Comparison of ENCODE assay signal across 11 mouse cellular contexts in the genomic region with DNA sequence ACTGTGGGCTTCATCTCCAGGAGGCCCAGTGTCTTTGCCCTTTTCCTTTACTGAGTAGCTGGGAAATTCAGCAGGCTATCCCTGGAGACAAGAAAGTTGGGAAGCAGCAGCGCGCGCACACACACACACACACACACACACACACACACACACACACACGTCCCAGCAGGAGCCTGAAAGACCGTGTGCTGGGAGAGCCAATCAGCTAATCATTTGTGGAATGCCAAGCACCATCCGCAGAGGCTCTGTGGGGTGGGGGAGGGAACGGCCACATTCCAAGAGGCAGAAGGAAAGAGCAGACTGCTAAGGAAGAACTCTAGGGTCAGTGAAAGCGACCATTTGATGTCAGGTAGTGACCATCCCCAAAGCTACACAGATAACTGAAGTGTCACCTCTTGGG. TPM values are rescaled to one million over a fixed set of nuclear protein-coding genes. Genes with fewer than 3 reads are reported as not detected.
A peak's percentile ranks its signal among the peaks of the same experiment; 100 is the strongest.
DNase-seq lines count a peak whose midpoint lies in the region; ATAC-seq lines count a peak whose summit lies in the region.
"Had no signal": no experiment of that assay in that cellular context is flagged by ENCODE, and none has a peak within 500 bp of the region (broad histone marks: within the 10 kb centered on the region; RNA-seq: fewer than 3 reads in every experiment).

No protein-coding gene starts in this region.

- WGBS in hindbrain, embryonic 10.5 days = 5% methylated on average over 8 of the region's 8 CpGs
- 8% methylated on average over 8 of the region's 8 CpGs for WGBS in hindbrain, embryonic 13.5 days
- 4% methylated on average over 8 of the region's 8 CpGs for WGBS in embryonic facial prominence, embryonic 14.5 days
- WGBS in neural tube, embryonic 11.5 days = 10% methylated on average over 6 of the region's 8 CpGs

- H3K27ac ChIP-seq in hindbrain, embryonic 10.5 days = peak overlapping the region; percentile 66
- H3K27ac ChIP-seq in hindbrain, embryonic 13.5 days = no peak overlapping the region
- peak overlapping the region; percentile 56 for H3K27ac ChIP-seq in embryonic facial prominence, embryonic 14.5 days (replicated peaks; ENCODE audit: low read depth, low read length)
- H3K27ac ChIP-seq in neural tube, embryonic 11.5 days (ENCODE audit: low read depth, low read length) = no peak overlapping the region

- no peaks in the 10 kb centered on the region for H3K9me3 ChIP-seq in hindbrain, embryonic 10.5 days
- H3K9me3 ChIP-seq in hindbrain, embryonic 13.5 days = no peaks in the 10 kb centered on the region
- H3K9me3 ChIP-seq in embryonic facial prominence, embryonic 14.5 days (ENCODE audit: control insufficient read depth, low read length) = no peaks in the 10 kb centered on the region
- H3K9me3 ChIP-seq in neural tube, embryonic 11.5 days (ENCODE audit: control insufficient read depth, low read length) = no peaks in the 10 kb centered on the region
- H3K9me3 ChIP-seq: G1E had no signal

- no peak overlapping the region for H3K9ac ChIP-seq in hindbrain, embryonic 13.5 days
- no peak overlapping the region for H3K9ac ChIP-seq in embryonic facial prominence, embryonic 14.5 days (ENCODE audit: low read depth, low read length)
- no peak overlapping the region for H3K9ac ChIP-seq in neural tube, embryonic 11.5 days (ENCODE audit: low read length)

- ATAC-seq in hindbrain, embryonic 13.5 days (ENCODE audit: low FRiP score) = no peak
- ATAC-seq in embryonic facial prominence, embryonic 14.5 days (ENCODE audit: low read depth) = peak; percentile 66
- ATAC-seq in neural tube, embryonic 11.5 days (ENCODE audit: insufficient read depth, low FRiP score, low TSS enrichment) = no peak

- no peak overlapping the region for H3K4me3 ChIP-seq in hindbrain, embryonic 10.5 days
- H3K4me3 ChIP-seq in hindbrain, embryonic 13.5 days = no peak overlapping the region
- no peak overlapping the region for H3K4me3 ChIP-seq in embryonic facial prominence, embryonic 14.5 days (ENCODE audit: low read depth, low read length)
- H3K4me3 ChIP-seq in neural tube, embryonic 11.5 days (ENCODE audit: low read depth, low read length) = no peak overlapping the region

- H3K4me2 ChIP-seq in hindbrain, embryonic 13.5 days = no peak overlapping the region
- H3K4me2 ChIP-seq in embryonic facial prominence, embryonic 14.5 days (ENCODE audit: low read depth, low read length) = 0 out of 2 replicates have a peak overlapping the region, but pooled peaks have one; percentile 2
- H3K4me2 ChIP-seq in neural tube, embryonic 11.5 days (ENCODE audit: low read depth) = no peak overlapping the region

- H3K27me3 ChIP-seq in hindbrain, embryonic 10.5 days (ENCODE audit: insufficient read depth, poor library complexity, severe bottlenecking) = peaks cover 40% of the 10 kb centered on the region
- peaks cover 43% of the 10 kb centered on the region for H3K27me3 ChIP-seq in hindbrain, embryonic 13.5 days
- H3K27me3 ChIP-seq in embryonic facial prominence, embryonic 14.5 days (replicated peaks; ENCODE audit: control insufficient read depth, insufficient read depth, low read length) = no peaks in the 10 kb centered on the region
- peaks cover 28% of the 10 kb centered on the region for H3K27me3 ChIP-seq in neural tube, embryonic 11.5 days (ENCODE audit: control insufficient read depth, insufficient read depth, low read length)

- peaks cover 45% of the 10 kb centered on the region for H3K4me1 ChIP-seq in hindbrain, embryonic 10.5 days (replicated peaks)
- peaks cover 24% of the 10 kb centered on the region for H3K4me1 ChIP-seq in hindbrain, embryonic 13.5 days (replicated peaks)
- H3K4me1 ChIP-seq in embryonic facial prominence, embryonic 14.5 days (ENCODE audit: control insufficient read depth, insufficient read depth, low read length) = peaks cover 19% of the 10 kb centered on the region
- H3K4me1 ChIP-seq in neural tube, embryonic 11.5 days (ENCODE audit: control insufficient read depth, insufficient read depth, low read length) = 0 out of 2 replicates have a peak, but pooled peaks cover 5% of the 10 kb centered on the region

- peak; percentile 81 for DNase-seq in hindbrain, embryonic 10.5 days (ENCODE audit: low spot score)
- DNase-seq in embryonic facial prominence, embryonic 14.5 days (ENCODE audit: low spot score) = peak; percentile 87
- peak; percentile 73 for DNase-seq in kidney, postnatal 14 days
- DNase-seq in neural tube, embryonic 11.5 days (ENCODE audit: low spot score) = peak; percentile 63
- no peak for DNase-seq in layer of hippocampus, postnatal 10 days (ENCODE audit: low spot score in 2 of 2)
- DNase-seq in left cerebral cortex, adult 8-10 months (ENCODE audit: low spot score in 2 of 2) = no peak
- no peak for DNase-seq in layer of hippocampus, adult 18-20 months (ENCODE audit: low spot score in 2 of 2)

- H3K36me3 ChIP-seq in hindbrain, embryonic 10.5 days = no peaks in the 10 kb centered on the region
- no peaks in the 10 kb centered on the region for H3K36me3 ChIP-seq in hindbrain, embryonic 13.5 days
- H3K36me3 ChIP-seq in embryonic facial prominence, embryonic 14.5 days (ENCODE audit: control insufficient read depth, insufficient read depth, low read length) = no peaks in the 10 kb centered on the region
- H3K36me3 ChIP-seq in neural tube, embryonic 11.5 days (ENCODE audit: control insufficient read depth, insufficient read depth, low read length) = no peaks in the 10 kb centered on the region
- H3K36me3 ChIP-seq: G1E had no signal

RNA-seq across cellular contexts. Expression of a gene that starts 2.6 kb away (rescaled TPM):
- 20.9 and 25.2 TPM in 2 replicates for polyA plus RNA-seq in hindbrain, embryonic 10.5 days (2016; fragmentation: Nextera tagmentation; extraction: Ambion mirVana)
- 7.0 and 8.0 TPM in 2 replicates for polyA plus RNA-seq in hindbrain, embryonic 13.5 days (2015; fragmentation: Nextera tagmentation; extraction: Ambion mirVana)
- 21.8 and 31.1 TPM in 2 replicates for polyA plus RNA-seq in embryonic facial prominence, embryonic 14.5 days (2014; fragmentation: Nextera tagmentation; extraction: Ambion mirVana)
- 14.2 and 16.9 TPM in 2 replicates for polyA plus RNA-seq in neural tube, embryonic 11.5 days (2014; fragmentation: Nextera tagmentation; extraction: Ambion mirVana)
- 1 to 10 TPM; 1.5 to 2.4 TPM for total RNA-seq in layer of hippocampus, postnatal 10 days (2021)
- total RNA-seq in left cerebral cortex, adult 8-10 months (2022) = 1 to 10 TPM in 2 of 4 experiments, under 1 TPM in 2; 0.33 to 2.2 (median 0.99) TPM
- under 1 TPM; 0.33 to 0.62 TPM for total RNA-seq in layer of hippocampus, adult 18-20 months (2021)
- polyA plus RNA-seq: G1E had no signal

RNA-seq across cellular contexts. Expression of a gene that starts 24.7 kb away (rescaled TPM):
- 0.42 and 0.44 TPM in 2 replicates for polyA plus RNA-seq in hindbrain, embryonic 10.5 days (2016; fragmentation: Nextera tagmentation; extraction: Ambion mirVana)
- polyA plus RNA-seq in hindbrain, embryonic 13.5 days (2015; fragmentation: Nextera tagmentation; extraction: Ambion mirVana) = 1.0 and 2.1 TPM in 2 replicates
- polyA plus RNA-seq in embryonic facial prominence, embryonic 14.5 days (2014; fragmentation: Nextera tagmentation; extraction: Ambion mirVana) = 4.1 TPM in 1 of 2 replicates, not detected in the other
- not detected in 2 replicates for polyA plus RNA-seq in neural tube, embryonic 11.5 days (2014; fragmentation: Nextera tagmentation; extraction: Ambion mirVana)
- 1 to 10 TPM; 1.5 to 1.8 TPM for total RNA-seq in layer of hippocampus, postnatal 10 days (2021)
- 1 to 10 TPM in 1 of 4 experiments, not detected in 3; 1.5 TPM for total RNA-seq in left cerebral cortex, adult 8-10 months (2022)
- 1 to 10 TPM; 1.0 to 1.5 TPM for total RNA-seq in layer of hippocampus, adult 18-20 months (2021)
- total RNA-seq: G1E; megakaryocyte progenitor cell, adult 5-6 weeks had no signal
- polyA plus RNA-seq: testis, adult 2 months had no signal

RNA-seq across cellular contexts. Expression of a gene that starts 47.8 kb away (rescaled TPM):
- 27.3 and 28.8 TPM in 2 replicates for polyA plus RNA-seq in hindbrain, embryonic 10.5 days (2016; fragmentation: Nextera tagmentation; extraction: Ambion mirVana)
- 45.5 and 45.6 TPM in 2 replicates for polyA plus RNA-seq in hindbrain, embryonic 13.5 days (2015; fragmentation: Nextera tagmentation; extraction: Ambion mirVana)
- polyA plus RNA-seq in embryonic facial prominence, embryonic 14.5 days (2014; fragmentation: Nextera tagmentation; extraction: Ambion mirVana) = 34.8 and 38.1 TPM in 2 replicates
- polyA plus RNA-seq in neural tube, embryonic 11.5 days (2014; fragmentation: Nextera tagmentation; extraction: Ambion mirVana) = 40.5 and 41.8 TPM in 2 replicates
- 10 to 100 TPM; 71.7 to 75.3 TPM for total RNA-seq in layer of hippocampus, postnatal 10 days (2021)
- 10 to 100 TPM; 85.4 to 91.5 (median 86.1) TPM for total RNA-seq in left cerebral cortex, adult 8-10 months (2022)
- 10 to 100 TPM; 76.0 to 78.0 TPM for total RNA-seq in layer of hippocampus, adult 18-20 months (2021)

Comparison
In these comparisons a context has a peak if more than half of its experiments do, and no peak if none do; other contexts are left out.
1. H3K27ac ChIP-seq: peak in hindbrain, embryonic 10.5 days (single experiment) and embryonic facial prominence, embryonic 14.5 days (single experiment); none in hindbrain, embryonic 13.5 days (single experiment) and neural tube, embryonic 11.5 days (single experiment).
2. DNase-seq: peak in hindbrain, embryonic 10.5 days (single experiment), embryonic facial prominence, embryonic 14.5 days (single experiment), kidney, postnatal 14 days (single experiment) and neural tube, embryonic 11.5 days (single experiment); none in layer of hippocampus, postnatal 10 days (0 of 2), left cerebral cortex, adult 8-10 months (0 of 2) and layer of hippocampus, adult 18-20 months (0 of 2).